Mouse (Mus musculus) heart, adult 2 months (tissue): ENCODE measurements around the gene Tmem210. TPM values are rescaled to one million over a fixed set of nuclear protein-coding genes. Genes with fewer than 3 reads are reported as not detected.

ENCODE experiments used
- DNase-seq, 2 experiments: peaks; one replicate each; pipeline ENCODE4 v3.0.0; 2021
- H3K27ac ChIP-seq: fragments of 200-600 bp; 2 replicates; pipeline ENCODE4 v1.8.1; 2022
- H3K27me3 ChIP-seq: fragments of 200-500 bp; 2 replicates; pipeline ENCODE4 v1.6.1; 2012; ENCODE audit warnings: mild to moderate bottlenecking, low read length, inconsistent platforms, mixed read lengths; ENCODE audit not compliant: control insufficient read depth, insufficient read depth
- H3K36me3 ChIP-seq: fragments of 200-500 bp; 2 replicates; pipeline ENCODE4 v1.6.1; 2012; ENCODE audit warnings: low read length, inconsistent platforms; ENCODE audit not compliant: control insufficient read depth, insufficient read depth
- H3K4me1 ChIP-seq: fragments of 200-500 bp; 2 replicates; pipeline ENCODE4 v1.6.1; 2011; ENCODE audit warnings: low read length; ENCODE audit not compliant: control insufficient read depth, insufficient read depth
- H3K4me3 ChIP-seq: fragments of 200-600 bp; 2 replicates; pipeline ENCODE4 v1.8.1; 2022
- H3K79me2 ChIP-seq: fragments of 200-500 bp; replicated peaks from 2 replicates; pipeline ENCODE4 v1.6.1; 2012; ENCODE audit warnings: mild to moderate bottlenecking, inconsistent platforms, low read length, moderate library complexity, mixed read lengths; ENCODE audit not compliant: control insufficient read depth, insufficient read depth
- H3K9ac ChIP-seq: fragments of 200-500 bp; 2 replicates; pipeline ENCODE4 v1.6.1; 2012; ENCODE audit warnings: low read depth, mild to moderate bottlenecking, control low read depth, inconsistent platforms, low read length, mixed read lengths
- CTCF ChIP-seq: fragments of 200-600 bp; IDR thresholded peaks from 2 replicates; pipeline ENCODE4 v1.8.1; 2022; ENCODE audit warnings: antibody characterized with exemption, mild to moderate bottlenecking, moderate library complexity
- EP300 ChIP-seq: fragments of 200-500 bp; IDR thresholded peaks from 2 replicates; pipeline ENCODE4 v1.6.1; 2011; ENCODE audit warnings: low read depth, low read length, control low read depth; ENCODE audit not compliant: insufficient read depth
- POLR2A ChIP-seq: fragments of 200-500 bp; IDR thresholded peaks from 2 replicates; pipeline ENCODE4 v1.6.1; 2011; ENCODE audit warnings: mild to moderate bottlenecking, low read depth, low read length, control low read depth; ENCODE audit not compliant: insufficient read depth
- WGBS: fragments of 180-500 bp; shearing (Covaris S2); methylation state at CpG from one replicate; pipeline ENCODE4 v1.1.7; 2018; 5-methylcytosine and 5-hydroxymethylcytosine counted together
- intact Hi-C: fragments of 180-260 bp; cut with DNase I; formaldehyde crosslinking; loops from one replicate; pipeline ENCODE4 v1.15.1; 2025
- polyA plus RNA-seq: library from polyadenylated mRNA; depleted of rRNA; stranded (reverse); fragments of >200 nt; gene quantifications from 2 replicates; pipeline ENCODE4 v1.2.3, GENCODE M21; 2012
- total RNA-seq, 2 experiments: library from RNA; stranded (reverse); gene quantifications; 2 replicates each; pipeline ENCODE4 v1.2.3; 2021

Gene Tmem210
- total and polyA plus RNA-seq, 3 experiments, result 0.27 TPM; not detected in 2

DNA sequence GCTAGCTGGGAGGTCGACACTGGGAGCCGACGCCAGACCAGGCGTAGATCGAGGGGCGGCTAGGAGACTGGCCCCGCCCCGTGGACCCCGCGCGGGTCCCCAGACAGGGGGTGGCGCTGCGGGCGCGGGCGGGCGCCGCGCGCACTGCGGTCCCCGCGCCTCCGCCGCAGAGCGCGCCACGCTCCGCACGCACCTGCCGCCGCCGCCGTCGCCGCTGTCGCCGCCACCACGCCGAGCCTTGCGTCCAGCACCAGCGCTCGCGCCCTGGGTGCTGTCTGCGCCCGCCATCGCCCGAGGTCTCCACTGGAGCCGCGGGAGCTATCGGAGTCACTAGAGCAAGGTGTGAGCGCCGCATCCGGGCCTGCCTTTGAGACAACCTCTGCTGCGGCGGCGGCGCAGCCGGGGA is 45.8 kb upstream of the Tmem210 start, which contains the start of the genes Rnf208 and Cysrt1:
Gene Rnf208 (plus strand): TSS at position 155 of the 406 bp plus-strand sequence.
Gene Cysrt1 (minus strand): TSS at position 352 of the 406 bp plus-strand sequence.
- Histone ChIP-seq H3K27ac (no peak within 1 kb of the TSS; the same call in 1 of the 2 replicates), H3K4me1 (peaks cover 2% of the 10 kb centered on the region; the same call in 1 of the 2 replicates), H3K27me3 (peaks cover 5% of the 10 kb centered on the region; the same call in 1 of the 2 replicates), H3K4me3 (peak within 1 kb of the TSS; percentile 36), H3K9ac (no peak within 1 kb of the TSS), H3K79me2 (no peaks in the 10 kb centered on the region), H3K36me3 (no peaks in the 10 kb centered on the region)
- intact Hi-C loops, result no loop called here
- WGBS, result under 1% methylated on average over 53 of the region's 59 CpGs
- TF ChIP-seq CTCF, result no peak
- TF ChIP-seq EP300, result no peak
- no peak for TF ChIP-seq POLR2A
- no peak for DNase-seq

DNA sequence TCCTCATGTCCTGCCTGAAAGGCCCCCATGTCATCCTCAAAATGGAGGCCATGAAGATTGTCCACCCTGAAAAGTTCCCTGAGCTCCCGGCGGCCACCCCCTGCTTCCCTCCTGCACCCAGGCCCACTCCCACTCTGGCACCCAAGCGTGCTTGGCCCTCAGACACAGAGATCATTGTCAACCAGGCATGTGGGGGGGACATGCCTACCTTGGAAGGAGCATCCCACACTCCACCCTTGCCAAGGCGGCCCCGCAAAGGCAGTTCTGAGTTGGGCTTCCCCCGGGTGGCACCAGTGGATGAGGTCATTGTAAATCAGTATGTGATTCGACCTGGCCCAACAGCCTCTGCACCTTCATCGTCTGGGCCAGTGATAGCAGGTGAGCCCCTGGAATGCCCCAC is 44.6 kb upstream of the Tmem210 start:
- Histone ChIP-seq H3K4me3 (no peak overlapping the region), H3K27ac (no peak overlapping the region), H3K4me1 (peaks cover 2% of the 10 kb centered on the region; the same call in 1 of the 2 replicates), H3K79me2 (no peaks in the 10 kb centered on the region), H3K36me3 (no peaks in the 10 kb centered on the region), H3K27me3 (peaks cover 5% of the 10 kb centered on the region; the same call in 1 of the 2 replicates), H3K9ac (no peak overlapping the region)
- 71% methylated on average over 8 of the region's 8 CpGs for WGBS
- DNase-seq, result no peak
- no peak for TF ChIP-seq EP300
- TF ChIP-seq POLR2A, result no peak
- TF ChIP-seq CTCF, result no peak
- intact Hi-C loops, result no loop called here

DNA sequence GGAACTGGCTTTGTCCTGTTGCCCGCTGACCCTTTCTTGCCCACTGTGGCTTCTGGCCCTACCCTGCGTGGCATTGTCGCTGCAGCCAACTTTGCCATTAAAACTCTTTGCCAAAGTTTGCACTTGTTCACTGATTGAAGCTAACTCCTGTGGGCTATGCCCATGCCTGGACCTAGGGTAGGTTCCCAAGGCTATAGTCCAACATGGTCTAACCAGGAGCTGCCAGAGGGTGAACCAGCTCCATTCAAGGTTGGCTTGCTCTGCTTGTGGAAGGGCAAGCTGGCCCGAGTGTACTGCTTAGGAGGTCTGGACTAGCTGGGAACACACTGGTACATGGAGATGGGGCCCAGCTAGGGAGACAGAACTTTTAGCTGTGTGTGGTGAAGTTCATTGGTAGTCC is 43.8 kb upstream of the Tmem210 start:
- intact Hi-C loops, result no loop called here
- no peak for DNase-seq
- no peaks in the 10 kb centered on the region for H3K79me2 ChIP-seq
- H3K36me3 ChIP-seq, result no peaks in the 10 kb centered on the region
- no peak overlapping the region for H3K9ac ChIP-seq
- WGBS, result 82% methylated on average over 4 of the region's 4 CpGs
- TF ChIP-seq EP300 (no peak), POLR2A (no peak), CTCF (no peak)
- H3K27ac ChIP-seq, result no peak overlapping the region
- H3K27me3 ChIP-seq, result peaks cover 5% of the 10 kb centered on the region; the same call in 1 of the 2 replicates
- H3K4me3 ChIP-seq, result no peak overlapping the region
- peaks cover 2% of the 10 kb centered on the region; the same call in 1 of the 2 replicates for H3K4me1 ChIP-seq

DNA sequence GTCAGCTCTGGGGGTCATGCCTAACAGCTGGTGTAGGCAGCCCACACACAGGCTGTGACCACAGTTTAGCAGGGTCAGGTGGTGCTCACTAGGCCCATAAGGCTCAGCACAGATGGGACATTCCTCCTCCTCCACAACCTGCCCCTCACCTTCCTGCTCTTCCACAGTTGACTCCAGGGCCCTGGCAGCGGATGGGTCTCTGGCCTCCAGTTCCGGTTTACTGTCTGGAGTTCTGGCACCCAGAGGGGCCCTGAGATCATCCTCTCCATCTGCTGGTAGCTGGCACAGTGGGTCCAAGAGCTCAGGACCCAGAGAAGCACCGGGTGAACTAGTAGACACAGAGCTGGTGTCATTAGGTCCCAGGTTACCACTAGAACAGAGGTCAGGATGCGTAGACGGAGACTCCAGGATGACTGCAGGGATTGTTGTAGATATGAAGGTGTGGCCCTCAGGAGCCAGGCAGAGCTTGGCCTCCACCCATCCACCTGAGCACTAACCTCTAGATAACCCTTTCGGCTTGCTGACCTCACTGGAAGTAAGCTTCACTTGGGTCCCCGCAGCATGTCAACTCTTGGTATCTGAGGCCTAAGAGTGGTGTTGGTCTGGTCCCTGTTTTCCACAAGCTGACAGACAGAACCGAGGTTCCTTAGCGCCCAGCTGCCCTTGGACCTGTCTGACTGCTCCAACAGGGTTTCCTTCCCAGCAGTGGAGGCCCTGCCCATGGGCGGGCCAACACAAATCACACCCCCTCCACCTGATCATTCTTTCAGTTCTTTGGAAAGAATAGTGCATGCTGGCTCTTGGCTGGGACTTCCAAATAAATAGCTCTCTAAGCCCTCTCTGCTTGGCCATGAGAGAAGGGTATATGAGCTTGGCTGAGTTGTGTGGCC is 41.5 kb upstream of the Tmem210 start, which contains the start of gene AL732309.1:
Gene AL732309.1 (minus strand): TSS at position 681 of the 890 bp plus-strand sequence.
- H3K9ac ChIP-seq, result no peak within 1 kb of the TSS
- H3K4me1 ChIP-seq, result no peaks in the 10 kb centered on the region
- H3K79me2 ChIP-seq, result no peaks in the 10 kb centered on the region
- H3K4me3 ChIP-seq, result no peak within 1 kb of the TSS
- H3K27ac ChIP-seq, result no peak within 1 kb of the TSS
- H3K36me3 ChIP-seq, result no peaks in the 10 kb centered on the region
- H3K27me3 ChIP-seq, result peaks cover 5% of the 10 kb centered on the region; the same call in 1 of the 2 replicates
- 86% methylated on average over 10 of the region's 10 CpGs for WGBS
- DNase-seq, result no peak
- intact Hi-C loops, result no loop called here
- no peak for TF ChIP-seq CTCF
- no peak for TF ChIP-seq EP300
- no peak for TF ChIP-seq POLR2A

DNA sequence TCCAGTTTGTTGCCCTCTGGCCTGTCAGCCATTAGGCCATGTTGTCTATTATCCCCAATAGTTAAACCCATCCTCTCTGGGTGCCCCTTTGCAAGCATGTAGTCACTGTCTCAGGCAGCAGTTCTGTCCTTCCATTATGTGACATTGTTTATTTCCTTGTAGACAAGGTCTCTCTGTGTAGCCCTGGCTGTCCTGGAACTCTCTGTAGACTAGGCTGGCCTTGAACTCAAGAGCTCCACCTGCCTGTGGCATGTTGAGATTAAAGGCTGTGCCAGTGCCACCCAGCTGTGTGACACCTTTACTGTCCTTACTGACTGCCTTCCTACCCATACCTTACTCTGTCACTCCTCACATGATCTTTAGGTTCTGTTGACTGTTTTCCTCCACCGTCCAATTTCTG is 35.6 kb upstream of the Tmem210 start:
- Histone ChIP-seq H3K4me1 (peaks cover 3% of the 10 kb centered on the region), H3K27me3 (no peaks in the 10 kb centered on the region), H3K79me2 (no peaks in the 10 kb centered on the region), H3K4me3 (no peak overlapping the region), H3K9ac (no peak overlapping the region), H3K27ac (no peak overlapping the region), H3K36me3 (peaks cover 2% of the 10 kb centered on the region; the same call in 1 of the 2 replicates)
- no peak for DNase-seq
- TF ChIP-seq POLR2A, result no peak
- peak; percentile 50 for TF ChIP-seq CTCF
- intact Hi-C loops, result loop anchor here (10.0 kb wide), 1 partner anchor 128 kb away; no protein-coding TSS in a partner anchor
- 90% methylated on average over 1 of the region's 1 CpGs for WGBS

DNA sequence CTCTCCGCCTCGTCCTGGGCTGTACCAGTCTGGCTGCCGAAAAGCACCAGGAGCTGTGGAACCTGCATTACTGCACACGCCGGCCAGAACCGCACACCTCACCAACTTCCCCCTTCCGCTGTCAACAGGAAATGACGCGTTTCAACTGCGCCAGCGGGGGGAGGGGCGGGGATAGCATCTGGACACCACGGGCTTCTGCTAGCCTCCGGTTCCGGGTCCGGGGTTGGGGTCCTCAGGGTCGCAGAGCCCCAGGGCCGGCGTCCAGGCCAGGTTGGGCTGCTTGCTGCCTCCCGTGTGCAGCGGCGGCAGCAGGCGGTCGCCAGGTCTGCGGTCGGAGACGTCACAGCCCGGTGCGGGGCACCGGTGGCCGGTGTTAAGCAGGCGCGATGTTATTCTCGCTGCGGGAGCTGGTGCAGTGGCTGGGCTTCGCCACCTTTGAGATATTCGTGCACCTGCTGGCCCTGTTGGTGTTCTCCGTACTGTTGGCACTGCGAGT is 32.6 kb upstream of the Tmem210 start, which contains the start of gene Tmem203:
Gene Tmem203 (plus strand): TSS at position 156 of the 496 bp plus-strand sequence.
- H3K27ac ChIP-seq, result peak within 1 kb of the TSS; percentile 91
- no peaks in the 10 kb centered on the region for H3K27me3 ChIP-seq
- intact Hi-C loops, result loop anchor here (1.0 to 10.0 kb wide), 5 partner anchors 17 to 131 kb away; partner anchors contain the start of genes Anapc2, Man1b1 and Ssna1
- H3K36me3 ChIP-seq, result peaks cover 2% of the 10 kb centered on the region; the same call in 1 of the 2 replicates
- TF ChIP-seq EP300 (peak; percentile 90), CTCF (no peak), POLR2A (peak; percentile 80)
- H3K4me1 ChIP-seq, result peaks cover 3% of the 10 kb centered on the region
- peak within 1 kb of the TSS; percentile 98 for H3K4me3 ChIP-seq
- H3K79me2 ChIP-seq, result no peaks in the 10 kb centered on the region
- WGBS, result under 1% methylated on average over 39 of the region's 39 CpGs
- peak within 1 kb of the TSS; percentile 89 for H3K9ac ChIP-seq
- peak; percentile 88 to 93 for DNase-seq
